Mouse (Mus musculus) cortical plate, adult 2 months (tissue): ENCODE data around the gene Gpatch4.

ENCODE experiments used
- CTCF ChIP-seq: fragments of 200-500 bp; IDR thresholded peaks from 2 replicates; pipeline ENCODE4 v1.5.1; 2011; ENCODE audit warnings: mild to moderate bottlenecking, control low read depth, low read length; ENCODE audit not compliant: insufficient read depth; ENCODE audit errors: extremely low read depth
- POLR2A ChIP-seq: fragments of 200-500 bp; IDR thresholded peaks from 2 replicates; pipeline ENCODE4 v1.6.1; 2011; ENCODE audit warnings: mild to moderate bottlenecking, low read length, control low read depth; ENCODE audit not compliant: insufficient read depth; ENCODE audit errors: extremely low read depth

DNA sequence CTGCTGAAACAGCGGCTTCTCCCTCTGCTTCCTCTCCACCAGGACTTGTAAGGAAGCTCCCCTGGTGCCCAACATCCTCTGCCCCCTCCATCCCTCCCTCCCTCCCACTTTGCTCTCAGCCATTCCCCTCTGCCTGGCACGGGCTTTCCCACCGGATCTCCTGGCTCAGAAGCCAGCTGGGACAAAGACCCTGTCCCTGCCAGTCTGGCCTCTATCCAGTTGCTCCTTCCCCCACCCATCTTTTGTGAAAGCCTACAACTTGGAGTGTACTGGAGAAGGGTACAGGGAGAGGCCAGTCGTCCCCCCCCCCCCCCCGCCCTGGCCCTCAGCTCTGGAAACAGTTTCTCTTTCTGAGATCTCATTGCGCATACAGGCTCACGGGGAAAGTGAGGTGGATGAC lies 44.2 kb upstream of the Gpatch4 start:
- no peak for TF ChIP-seq POLR2A
- no peak for TF ChIP-seq CTCF
